Mouse (Mus musculus) layer of hippocampus, postnatal 10 days (tissue): ENCODE results near the gene Gemin5. TPM values are rescaled to one million over a fixed set of nuclear protein-coding genes. Genes with fewer than 3 reads are reported as not detected.

Source experiments
- DNase-seq, 2 experiments: peaks; one replicate each; pipeline ENCODE4 v3.0.0; 2021; ENCODE audit warnings: low spot score in 2 of 2
- total RNA-seq, 2 experiments: library from RNA; stranded (reverse); gene quantifications; 2 replicates each; pipeline ENCODE4 v1.2.3; 2021

Gene Gemin5
- total RNA-seq, 2 experiments from 2014 or later: 17.5 to 18.5 TPM

DNA sequence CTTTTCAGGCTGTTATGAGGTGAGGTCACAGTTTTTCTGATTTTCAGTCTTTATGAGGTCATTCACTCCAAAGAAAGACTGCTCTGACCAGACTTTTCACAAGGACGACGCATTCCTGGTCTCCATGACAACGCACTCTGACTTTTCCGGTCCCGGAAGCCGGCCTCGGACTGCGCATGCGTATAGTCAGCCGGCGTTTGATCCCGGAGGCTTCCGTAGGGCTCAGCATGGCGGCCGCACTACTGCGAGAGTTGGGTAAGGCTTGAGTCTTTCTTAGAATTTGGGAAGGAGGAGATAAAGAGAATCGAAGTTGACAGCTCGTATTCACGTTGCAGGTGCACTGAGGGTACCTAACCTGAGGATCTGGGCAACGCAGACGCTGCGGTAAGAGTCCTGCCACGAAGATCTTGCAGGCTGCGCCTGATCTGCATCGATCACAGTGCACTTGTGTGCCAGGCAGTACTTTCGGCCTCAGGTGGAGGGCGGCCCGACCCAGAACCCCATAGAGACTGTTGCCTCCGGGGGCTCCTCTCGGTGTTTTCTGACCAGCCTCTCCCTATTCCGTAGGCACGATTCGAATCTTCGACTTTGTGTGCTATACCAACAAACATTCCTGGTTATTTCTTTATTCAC, 3.2 kb upstream of the Gemin5 start, which contains the start of gene Mrpl22:
Gene Mrpl22, plus strand, starts transcription at position 203 of the 633 bp plus-strand sequence.
- peak; percentile 94 to 97 for DNase-seq

DNA sequence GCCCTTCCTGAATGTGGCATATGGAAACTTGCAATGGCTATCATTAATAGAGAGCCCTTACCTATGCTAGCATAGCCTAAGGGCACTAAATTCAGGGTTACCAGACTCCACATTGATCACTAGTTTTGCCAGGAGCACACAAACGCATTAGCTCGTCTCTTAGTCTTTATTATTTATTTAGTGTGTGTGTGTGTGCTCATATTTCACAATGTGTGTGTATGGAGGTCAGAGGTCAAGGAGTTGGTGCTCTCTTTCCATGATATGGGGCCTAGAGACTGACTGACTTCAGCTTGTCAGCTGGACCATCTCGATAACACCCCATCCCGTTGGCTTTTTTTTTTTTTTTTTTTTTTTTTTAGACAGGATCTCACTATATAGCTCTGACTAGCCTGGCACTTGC, 1.3 kb upstream of the Gemin5 start:
- no peak for DNase-seq

DNA sequence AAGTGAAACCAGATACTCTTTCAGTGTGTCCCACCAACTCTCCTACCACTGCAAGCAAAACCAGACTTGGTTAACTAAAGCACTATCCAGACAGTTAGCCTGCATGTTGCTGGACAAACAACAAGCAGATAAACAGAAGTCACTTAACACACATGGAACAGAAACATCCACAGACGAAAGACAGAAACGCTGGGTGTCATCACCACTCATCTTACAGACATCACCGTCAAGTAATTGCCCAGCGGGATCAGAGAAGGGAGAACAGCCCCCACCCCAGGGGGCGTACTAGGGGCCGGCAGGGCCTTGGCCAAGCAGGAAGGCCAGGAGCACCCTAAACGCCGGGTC, 545 bp downstream of the Gemin5 start:
- DNase-seq: no peak

DNA sequence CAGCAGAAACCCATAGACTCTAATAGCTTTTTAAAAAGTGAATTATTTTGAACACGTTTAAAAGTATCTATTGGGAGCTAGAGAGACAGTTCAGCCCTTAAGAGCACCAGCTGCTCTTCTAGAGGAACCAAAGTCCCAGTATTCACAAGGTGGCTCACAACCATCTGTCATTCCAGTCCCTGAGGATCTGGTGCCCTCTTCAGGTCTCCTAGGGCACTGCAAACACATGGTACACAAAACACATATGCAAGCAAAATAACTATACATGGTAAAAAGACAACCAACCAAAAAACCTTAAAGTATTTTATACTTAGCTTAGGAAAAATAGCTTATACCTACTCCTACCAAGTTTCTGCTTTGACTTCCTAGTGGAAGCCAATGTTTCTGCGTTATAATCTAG, 3.3 kb downstream of the Gemin5 start:
- DNase-seq: no peak

DNA sequence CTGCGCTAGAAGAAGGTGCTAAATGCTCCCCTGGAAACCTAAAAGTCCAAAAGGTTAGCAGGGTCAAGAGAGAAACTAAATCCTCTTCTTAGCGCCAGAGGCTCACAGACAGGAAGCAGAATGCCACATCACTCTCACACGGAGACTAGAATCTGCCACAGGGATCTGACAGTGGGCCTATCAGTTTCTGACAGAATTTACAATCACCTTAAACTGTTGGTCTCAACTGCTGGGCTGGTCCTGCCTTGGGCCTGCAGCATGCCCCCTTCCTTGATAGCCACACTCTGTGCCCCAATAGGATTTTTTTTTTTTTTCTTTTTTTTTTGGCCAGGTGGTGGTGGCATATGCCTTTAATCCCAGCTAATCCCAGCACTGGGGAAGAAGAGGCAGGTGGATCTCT, 11.5 kb downstream of the Gemin5 start:
- DNase-seq: no peak

DNA sequence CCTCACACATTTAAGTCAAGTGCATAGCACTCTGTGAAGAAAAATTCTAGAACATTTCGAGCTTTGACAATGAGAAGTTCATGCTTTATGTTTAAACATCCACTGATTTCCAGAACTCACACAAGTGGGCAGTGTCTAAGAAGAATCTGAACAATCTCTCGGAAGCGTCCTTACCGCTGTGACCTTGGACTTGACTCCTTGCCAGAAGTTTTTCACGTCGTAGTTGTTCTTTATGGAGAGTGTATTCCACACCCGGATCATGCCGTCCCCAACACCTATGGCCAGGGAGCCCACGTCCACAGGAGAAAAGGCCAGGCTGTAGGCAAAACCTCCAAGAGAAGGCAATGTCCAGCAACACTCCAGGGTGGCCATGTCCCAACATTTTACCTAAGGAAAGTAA, 12.9 kb downstream of the Gemin5 start:
- DNase-seq: no peak

DNA sequence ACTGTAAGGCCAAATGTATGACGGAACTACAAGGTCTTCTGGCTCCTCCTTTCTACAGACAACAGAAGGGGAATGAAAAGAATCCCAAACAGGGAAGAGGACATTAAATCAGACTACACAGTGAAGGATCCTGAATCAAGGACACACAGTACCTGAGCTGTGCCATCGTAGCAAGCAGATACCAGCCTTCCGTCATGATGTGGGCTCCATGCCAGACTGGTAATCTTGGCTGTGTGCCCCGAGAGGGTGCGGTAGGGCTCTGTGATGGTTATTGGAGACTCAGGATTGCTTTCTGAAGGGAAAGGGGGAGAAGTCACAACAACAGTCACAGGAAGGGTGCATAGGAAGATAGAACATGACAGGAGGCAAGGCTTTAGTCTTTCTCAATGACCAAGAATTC, 22.1 kb downstream of the Gemin5 start:
- no peak for DNase-seq

DNA sequence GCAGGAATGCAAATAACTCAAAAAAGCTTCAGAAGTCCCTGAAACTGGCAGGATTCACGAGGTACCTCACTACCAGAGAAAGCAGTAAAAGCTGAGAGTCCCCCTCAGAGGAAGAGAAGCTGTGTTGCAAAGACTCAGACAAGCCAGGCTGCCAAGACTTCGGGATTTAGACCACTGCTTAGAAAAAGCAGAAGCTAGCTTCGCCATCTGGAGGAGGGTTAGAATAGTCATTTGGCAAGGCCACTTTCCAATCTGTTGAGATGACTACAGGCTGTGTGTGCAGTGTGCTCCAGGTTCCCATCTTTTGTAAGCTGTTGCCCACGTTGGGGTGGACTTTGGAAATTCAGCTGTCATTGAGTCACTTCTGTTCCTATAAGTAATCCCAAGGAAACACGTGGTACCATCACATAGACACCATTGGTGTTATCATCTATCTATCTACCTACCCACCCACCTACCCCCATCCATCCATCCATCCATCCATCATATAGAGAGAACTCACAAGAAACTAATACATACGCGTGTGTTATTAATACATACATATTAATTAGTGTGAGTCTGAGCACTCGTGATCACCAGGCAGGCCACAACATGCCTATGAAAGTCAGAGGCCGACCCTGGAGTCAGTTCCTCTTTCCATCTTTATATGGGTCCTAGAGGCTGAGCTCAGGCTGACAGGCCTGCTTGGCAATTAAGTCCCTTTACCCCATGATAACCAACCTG, 24.5 kb downstream of the Gemin5 start:
- DNase-seq: peak in 1 of 2 experiments; percentile 19

DNA sequence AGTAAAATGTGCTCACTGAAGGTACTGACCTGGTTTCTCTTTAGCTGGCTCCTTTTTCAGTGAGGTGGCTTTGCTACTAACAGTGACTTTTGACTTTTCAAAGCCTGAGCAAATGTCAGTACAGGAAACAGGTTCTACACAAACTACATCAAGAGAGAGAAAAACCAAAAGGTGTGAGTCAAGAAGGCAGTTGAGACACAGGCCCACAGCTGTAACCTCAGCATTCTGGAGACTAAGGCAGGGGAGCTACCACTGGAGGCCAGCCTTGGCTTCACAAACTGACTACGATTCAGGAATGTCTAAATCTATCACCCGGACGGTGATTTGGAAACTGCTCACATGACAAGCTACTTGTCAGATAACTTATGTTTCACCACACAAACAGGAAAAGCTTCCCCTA, 28.9 kb downstream of the Gemin5 start:
- no peak for DNase-seq

DNA sequence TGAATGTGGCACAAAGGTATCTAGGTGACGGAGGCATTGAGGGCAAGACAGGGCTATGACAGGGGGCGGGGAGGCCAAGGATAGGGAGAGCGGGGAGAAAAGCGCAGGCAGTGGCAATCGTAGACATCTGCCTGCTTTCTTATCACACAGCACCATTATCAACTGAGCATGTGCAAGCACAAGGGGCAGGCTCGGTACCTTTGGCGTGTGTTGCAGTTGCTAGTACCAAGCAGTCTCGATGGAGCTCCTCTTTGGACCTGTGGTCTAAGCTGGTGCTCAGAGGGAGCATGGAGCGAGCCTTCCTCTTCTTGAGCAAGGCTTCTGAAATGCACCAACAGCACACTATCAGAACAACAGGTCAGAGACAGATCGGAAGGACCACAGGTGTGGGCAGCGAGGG, 29.5 kb downstream of the Gemin5 start:
- no peak for DNase-seq

DNA sequence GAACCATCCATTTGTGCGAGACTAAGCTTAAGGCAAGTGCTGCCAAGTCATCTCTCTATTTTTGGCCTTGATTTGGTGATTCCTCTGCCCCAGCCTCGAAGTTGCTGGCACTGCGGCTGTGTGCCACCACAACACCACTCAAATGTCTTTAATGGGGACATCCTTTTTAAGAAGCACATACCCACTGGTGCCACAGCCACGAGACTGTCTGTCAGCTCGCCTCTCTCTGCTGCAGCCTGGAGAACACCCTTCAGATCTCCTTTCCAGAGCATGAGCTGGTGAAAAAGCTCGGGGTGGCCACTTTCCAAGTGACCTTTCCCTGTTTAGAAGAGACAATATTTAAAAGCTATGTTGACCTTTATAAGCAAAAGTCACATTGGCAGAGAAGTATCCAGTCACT, 31.7 kb downstream of the Gemin5 start:
- no peak for DNase-seq

DNA sequence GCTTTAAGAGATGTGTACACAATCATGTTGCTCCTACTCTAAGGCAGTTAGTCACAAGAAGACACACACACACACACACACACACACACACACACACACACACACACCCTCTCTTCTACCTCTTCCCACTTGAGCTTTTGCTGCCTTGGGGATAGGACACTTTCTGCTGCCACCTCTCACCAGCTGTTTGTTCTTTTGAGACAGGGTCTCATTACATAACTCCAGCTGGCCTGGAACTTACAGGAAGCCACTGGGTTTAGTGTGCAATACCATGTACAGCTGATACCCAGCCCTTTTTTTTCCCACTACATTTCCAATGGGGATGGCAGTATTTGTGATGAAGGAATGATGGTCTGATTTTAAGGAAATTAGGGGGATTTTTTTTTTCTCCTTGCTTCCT, 33.0 kb downstream of the Gemin5 start:
- DNase-seq: no peak

DNA sequence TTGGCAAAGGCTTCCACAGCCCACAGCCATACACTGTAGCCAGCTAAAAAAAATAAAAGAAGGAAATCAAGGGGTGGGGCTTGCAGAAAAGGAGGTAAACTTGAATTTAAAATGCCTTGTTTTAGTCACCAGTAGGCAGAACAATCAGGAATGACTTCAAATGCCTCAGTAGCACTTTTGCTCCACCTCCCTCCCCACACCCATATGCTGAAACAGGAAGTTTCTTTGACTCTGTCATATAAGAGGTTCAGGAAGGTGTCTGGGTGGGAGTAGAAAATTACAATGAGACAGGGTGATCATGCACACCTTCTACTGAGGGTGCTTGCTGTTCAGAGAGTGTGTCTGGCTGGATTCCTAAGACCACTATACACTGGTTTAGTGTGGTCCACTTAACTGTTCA, 33.5 kb downstream of the Gemin5 start:
- DNase-seq: no peak

DNA sequence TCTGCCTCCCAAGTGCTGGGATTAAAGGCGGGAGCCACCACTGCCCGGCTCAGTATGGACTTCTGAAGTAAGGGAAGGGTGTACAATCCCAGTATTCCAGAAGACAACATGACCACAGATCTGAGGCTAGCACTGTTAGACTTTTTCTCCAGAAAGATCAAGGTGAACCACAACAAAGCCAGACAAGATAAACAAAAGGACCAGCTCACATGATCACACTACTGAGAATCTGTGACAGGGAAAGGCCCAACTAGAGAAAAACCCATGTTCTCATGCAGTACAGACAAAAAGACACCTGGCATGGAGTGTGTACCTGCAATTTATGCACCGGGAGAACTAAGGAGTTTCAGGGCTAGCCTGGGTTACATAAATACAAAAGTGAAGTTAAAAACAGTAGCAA, 36.3 kb downstream of the Gemin5 start:
- DNase-seq: no peak

DNA sequence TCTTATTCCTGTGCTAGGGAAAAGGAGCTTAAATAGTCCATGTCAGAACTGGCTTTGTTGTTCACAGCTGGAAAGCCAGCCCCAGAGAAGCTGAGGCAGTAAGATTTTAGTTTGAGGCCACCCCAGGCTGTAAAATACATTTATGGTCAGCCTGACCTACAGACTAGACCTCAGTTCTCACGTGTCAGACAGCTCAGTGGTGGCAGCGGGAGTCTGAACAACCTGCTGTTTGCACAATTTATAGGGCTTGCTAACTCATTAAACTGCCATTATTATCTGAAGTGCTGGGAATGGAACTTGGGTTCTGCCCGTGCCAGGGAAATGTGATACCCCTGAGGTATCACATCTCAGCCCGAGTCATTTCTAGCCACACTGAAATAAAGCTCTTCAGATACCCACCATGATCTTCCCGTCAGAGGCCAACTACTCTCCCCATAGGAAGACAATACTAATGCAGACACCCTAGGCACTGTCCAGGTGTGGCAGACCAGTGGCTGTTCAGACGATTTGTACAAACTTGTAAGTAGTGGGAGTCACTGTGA, 39.0 kb downstream of the Gemin5 start:
- no peak for DNase-seq

DNA sequence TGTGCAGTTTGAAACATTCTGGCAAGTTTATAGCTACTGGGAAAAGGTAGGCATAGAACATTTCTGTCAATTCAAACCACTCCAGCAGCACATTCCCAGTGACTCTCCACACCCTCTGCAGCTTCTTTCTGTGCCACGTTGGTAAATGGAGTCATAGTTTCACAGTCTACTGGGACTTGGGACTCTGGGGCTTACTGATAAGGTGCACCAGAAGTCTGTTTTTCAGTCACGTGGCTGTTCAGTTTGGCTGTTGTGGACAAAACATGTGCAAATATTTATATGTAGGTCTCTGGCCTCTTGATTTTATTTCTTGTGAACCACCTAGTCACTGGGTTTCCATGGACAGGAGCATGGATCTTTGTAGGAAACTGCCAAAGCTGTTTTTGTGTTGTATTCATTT, 40.8 kb downstream of the Gemin5 start:
- DNase-seq: no peak

DNA sequence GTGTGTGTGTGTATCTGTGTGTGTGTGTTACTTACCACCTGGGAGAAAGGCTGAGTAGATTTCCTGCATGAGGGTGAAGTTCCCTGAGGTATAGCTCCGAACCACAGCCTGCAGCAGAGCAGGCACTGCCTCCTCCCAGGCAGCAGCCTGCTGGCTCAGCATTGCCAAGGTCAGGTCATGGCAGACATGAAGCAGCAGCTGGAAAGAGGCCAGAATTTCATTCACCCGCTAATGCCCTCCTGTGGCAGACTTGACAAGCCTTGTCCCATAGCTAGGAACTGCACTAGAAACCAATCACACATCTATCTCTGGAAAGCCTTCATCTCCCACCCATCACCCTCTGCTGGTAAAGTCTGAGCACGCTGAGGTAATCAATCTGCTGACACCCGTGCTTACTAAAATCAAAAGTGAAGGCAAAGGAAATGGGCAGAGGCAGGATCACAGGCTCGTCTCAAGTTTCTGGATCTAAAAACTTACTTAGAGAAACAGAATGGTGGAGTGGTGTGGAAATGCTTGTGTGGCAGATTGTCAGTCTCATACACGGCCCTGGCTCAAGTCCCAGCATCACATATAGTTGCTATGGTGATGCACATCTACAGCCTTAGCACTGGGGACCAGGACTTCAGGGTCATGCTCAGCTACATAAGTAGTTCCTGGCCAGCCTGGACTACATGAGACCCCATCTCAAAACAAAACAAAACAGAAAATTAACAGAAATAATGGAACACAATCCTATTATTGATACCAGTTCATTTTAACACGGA, 41.8 kb downstream of the Gemin5 start:
- DNase-seq: peak; percentile 35 to 43

DNA sequence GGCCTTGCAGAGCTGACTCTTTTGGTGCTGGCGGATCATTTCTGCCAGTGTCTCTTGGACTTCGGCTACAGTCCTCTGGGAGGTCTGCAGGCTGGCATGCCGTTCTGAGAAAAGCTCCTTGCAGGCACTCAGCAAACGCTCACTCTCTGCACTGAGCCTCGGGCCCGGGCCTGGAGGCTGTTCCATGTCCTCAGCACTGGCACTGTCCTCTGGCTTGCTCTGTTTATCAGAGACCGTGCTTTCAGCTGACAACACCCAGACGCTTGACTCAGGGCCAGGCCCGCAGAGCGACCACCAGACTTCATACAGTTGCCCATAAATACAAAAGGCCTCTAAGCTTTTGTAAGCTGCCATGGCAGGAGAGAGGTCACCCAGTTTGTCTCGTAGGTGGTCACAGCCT, 43.3 kb downstream of the Gemin5 start:
- no peak for DNase-seq

DNA sequence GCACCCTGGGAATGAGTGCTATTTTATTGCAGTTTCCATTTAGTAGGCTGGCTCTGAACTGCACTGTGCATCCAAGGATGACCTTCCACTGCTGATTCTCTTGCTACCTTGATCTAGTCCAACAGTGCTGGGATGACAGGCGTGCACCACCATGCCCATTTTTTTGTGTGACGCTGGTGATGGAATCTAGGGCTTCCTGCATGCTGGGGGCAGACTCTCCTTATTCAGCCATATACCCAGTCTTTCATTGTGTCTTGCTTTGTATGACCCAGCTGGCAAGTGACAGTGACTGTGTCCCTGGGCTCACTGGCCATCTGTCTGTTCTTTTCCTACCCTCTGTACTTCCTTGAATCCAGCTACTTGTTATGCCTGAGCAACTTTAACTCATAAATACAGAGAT, 44.6 kb downstream of the Gemin5 start:
- no peak for DNase-seq

DNA sequence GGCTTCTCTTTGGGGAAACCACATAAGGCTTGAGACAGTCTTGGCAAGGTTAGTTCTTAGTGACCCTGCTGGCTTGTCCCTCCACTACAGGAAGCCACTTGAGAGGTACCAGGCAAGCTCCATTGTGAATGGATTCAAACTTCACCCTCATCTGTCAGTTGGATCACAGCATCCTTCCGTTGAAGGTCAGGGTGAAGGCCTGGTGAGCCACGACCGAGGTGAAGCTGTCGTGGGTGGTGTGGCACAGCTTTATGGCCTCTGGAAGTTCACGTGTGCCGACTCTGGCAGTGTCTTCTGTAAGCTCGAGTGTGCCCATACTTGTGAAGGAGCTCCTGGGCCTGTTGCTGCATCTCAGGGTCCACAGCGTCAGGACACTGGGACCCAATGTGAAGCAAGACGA, 47.0 kb downstream of the Gemin5 start:
- DNase-seq: no peak

DNA sequence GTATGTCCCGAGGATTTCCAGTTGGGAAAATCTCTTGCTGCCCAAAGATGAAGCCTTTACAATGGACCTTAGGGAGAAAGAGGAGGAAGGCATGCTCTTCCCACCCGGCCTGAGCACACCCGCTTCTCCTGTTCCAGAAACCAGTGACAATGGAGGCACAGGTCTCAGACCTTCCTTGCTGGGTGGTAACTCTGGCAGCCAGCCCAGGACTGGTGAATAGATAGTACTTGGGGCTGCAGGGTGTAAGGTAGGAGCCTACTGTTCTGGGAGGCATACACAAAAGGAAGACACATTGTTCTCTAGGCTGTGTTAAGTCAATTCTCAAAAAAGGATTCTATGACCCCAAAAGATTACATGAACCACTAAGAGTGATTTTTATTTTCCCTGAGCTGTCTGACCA, 47.7 kb downstream of the Gemin5 start:
- no peak for DNase-seq

DNA sequence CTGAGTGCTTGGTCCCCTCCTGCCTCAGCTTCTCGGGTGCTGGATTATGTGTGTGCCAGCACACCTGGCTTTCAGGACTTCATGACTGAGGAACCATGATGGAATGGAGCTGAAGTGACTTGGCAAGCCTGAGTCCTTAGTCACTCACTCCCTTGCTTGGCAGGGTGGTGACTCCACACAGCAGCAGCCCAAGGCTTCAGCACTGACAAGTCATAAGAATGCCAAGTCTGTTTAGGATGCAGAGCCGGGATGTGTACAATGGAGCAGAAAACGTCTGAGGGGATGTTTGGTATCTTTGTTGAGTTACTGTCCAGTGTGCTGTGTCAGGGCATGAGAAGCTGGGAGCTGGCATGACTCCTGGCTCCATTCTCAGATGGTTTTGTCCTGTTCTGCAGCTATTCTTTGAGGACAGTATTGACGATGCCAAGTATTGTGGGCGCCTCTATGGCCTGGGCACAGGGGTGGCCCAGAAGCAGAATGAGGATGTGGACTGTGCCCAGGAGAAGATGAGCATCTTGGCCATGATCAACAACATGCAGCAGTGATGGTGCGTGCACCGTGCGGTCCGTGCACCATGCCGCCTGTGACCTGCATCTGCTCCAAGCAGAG, 51.2 kb downstream of the Gemin5 start:
- no peak for DNase-seq
